Mouse (Mus musculus): ENCODE data around the gene Grid1.
A peak's percentile ranks its signal among the peaks of the same experiment; 100 is the strongest.

The Grid1 gene

GRCm38 (mm10) chr14:34819919-34820652 is at the start of gene Grid1:
TSS of gene Grid1 (plus strand) at chr14:34820108.
- no peak for DNase-seq (ENCODE audit: low spot score in 2 of 2)

- DNase-seq (ENCODE audit: low spot score in 2 of 2) = no peak
These were observed 49.4 kb upstream of the Grid1 start for GRCm38 (mm10) chr14:34770467-34770866.

GRCm38 (mm10) chr14:34771601-34772000 is 48.3 kb upstream of the Grid1 start:
- DNase-seq (ENCODE audit: low spot score in 2 of 2) = no peak

- no peak for DNase-seq (ENCODE audit: low spot score in 2 of 2)
These were observed 47.8 kb upstream of the Grid1 start for GRCm38 (mm10) chr14:34772132-34772531.

GRCm38 (mm10) chr14:34773681-34774080 is 46.2 kb upstream of the Grid1 start:
- no peak for DNase-seq (ENCODE audit: low spot score in 2 of 2)

- no peak for DNase-seq (ENCODE audit: low spot score in 2 of 2)
These were observed 45.7 kb upstream of the Grid1 start for GRCm38 (mm10) chr14:34774231-34774630.

GRCm38 (mm10) chr14:34776719-34777385 is 43.1 kb upstream of the Grid1 start:
- no peak for DNase-seq (ENCODE audit: low spot score in 2 of 2)

- DNase-seq (ENCODE audit: low spot score in 2 of 2) = peak in 1 of 2 experiments; percentile 72
These were observed 42.1 kb upstream of the Grid1 start for GRCm38 (mm10) chr14:34777810-34778209.

- peak in 1 of 2 experiments; percentile 1 for DNase-seq (ENCODE audit: low spot score in 2 of 2)
These were observed 41.1 kb upstream of the Grid1 start for GRCm38 (mm10) chr14:34778760-34779159.

- no peak for DNase-seq (ENCODE audit: low spot score in 2 of 2)
These were observed 26.4 kb upstream of the Grid1 start for GRCm38 (mm10) chr14:34793406-34794037.

- DNase-seq (ENCODE audit: low spot score in 2 of 2) = peak in 1 of 2 experiments; percentile 66
These were observed 9.0 kb upstream of the Grid1 start for GRCm38 (mm10) chr14:34810763-34811489.

- DNase-seq (ENCODE audit: low spot score in 2 of 2) = no peak
These were observed 8.5 kb upstream of the Grid1 start for GRCm38 (mm10) chr14:34811490-34811808.

- DNase-seq (ENCODE audit: low spot score in 2 of 2) = peak in 1 of 2 experiments; percentile 3
These were observed 3.6 kb upstream of the Grid1 start for GRCm38 (mm10) chr14:34816301-34816700.

- DNase-seq (ENCODE audit: low spot score in 2 of 2) = no peak
These were observed 1.4 kb upstream of the Grid1 start for GRCm38 (mm10) chr14:34818387-34818980.

GRCm38 (mm10) chr14:34819121-34819918 is 588 bp upstream of the Grid1 start:
- DNase-seq (ENCODE audit: low spot score in 2 of 2) = no peak

GRCm38 (mm10) chr14:34820653-34821005 is 721 bp downstream of the Grid1 start:
- DNase-seq (ENCODE audit: low spot score in 2 of 2) = no peak

GRCm38 (mm10) chr14:34821131-34821790 is 1.4 kb downstream of the Grid1 start:
- peak in 1 of 2 experiments; percentile 2 for DNase-seq (ENCODE audit: low spot score in 2 of 2)

GRCm38 (mm10) chr14:34823136-34823535 is 3.2 kb downstream of the Grid1 start:
- no peak for DNase-seq (ENCODE audit: low spot score in 2 of 2)

GRCm38 (mm10) chr14:34824186-34824585 is 4.3 kb downstream of the Grid1 start:
- no peak for DNase-seq (ENCODE audit: low spot score in 2 of 2)

- DNase-seq (ENCODE audit: low spot score in 2 of 2) = no peak
These were observed 6.0 kb downstream of the Grid1 start for GRCm38 (mm10) chr14:34825902-34826301.
